In the genomic region with DNA sequence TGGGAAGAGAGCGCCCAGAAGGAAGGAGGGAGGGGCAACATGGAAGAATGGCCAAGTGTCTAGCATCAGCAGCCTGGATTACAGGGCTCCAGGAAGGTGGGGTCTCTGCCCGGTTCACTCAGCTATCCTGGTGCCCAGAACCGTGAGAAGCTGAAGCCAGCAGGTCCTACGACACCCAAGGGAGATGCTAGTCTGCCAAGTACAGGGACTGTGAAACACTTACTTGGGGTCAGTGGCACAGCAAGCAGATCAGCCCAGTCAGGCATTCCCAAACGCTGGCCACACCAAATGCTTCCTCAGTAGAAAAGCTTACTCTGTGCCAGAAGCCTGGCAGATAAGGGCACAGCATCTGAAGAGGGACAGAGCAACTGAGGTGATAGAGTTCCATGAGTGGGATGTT, we compare ENCODE assay signal across 18 mouse cellular contexts.
DNase-seq lines count a peak whose midpoint lies in the region; ATAC-seq and TF ChIP-seq lines count a peak whose summit lies in the region.
"Had no signal": no experiment of that assay in that cellular context is flagged by ENCODE, and none has a peak within 500 bp of the region (broad histone marks: within the 10 kb centered on the region; RNA-seq: fewer than 3 reads in every experiment).

No protein-coding gene starts in this region.

- no peaks in the 10 kb centered on the region for H3K9me3 ChIP-seq in hindbrain, postnatal 0 days (ENCODE audit: low read length)
- H3K9me3 ChIP-seq in hindbrain, embryonic 13.5 days: no peaks in the 10 kb centered on the region
- H3K9me3 ChIP-seq: embryonic facial prominence, embryonic 13.5 days; forebrain, embryonic 15.5 days; limb, embryonic 13.5 days; liver, embryonic 13.5 days; lung, embryonic 15.5 days; stomach, embryonic 15.5 days had no signal

- H3K36me3 ChIP-seq in hindbrain, postnatal 0 days (ENCODE audit: insufficient read depth, low read length): no peaks in the 10 kb centered on the region
- H3K36me3 ChIP-seq in hindbrain, embryonic 13.5 days: no peaks in the 10 kb centered on the region
- H3K36me3 ChIP-seq: embryonic facial prominence, embryonic 13.5 days; forebrain, embryonic 15.5 days; limb, embryonic 13.5 days; liver, embryonic 13.5 days; lung, embryonic 15.5 days; stomach, embryonic 15.5 days had no signal

- no peaks in the 10 kb centered on the region for H3K27me3 ChIP-seq in hindbrain, postnatal 0 days (ENCODE audit: insufficient read depth, low read length)
- H3K27me3 ChIP-seq in hindbrain, embryonic 13.5 days: no peaks in the 10 kb centered on the region
- H3K27me3 ChIP-seq: embryonic facial prominence, embryonic 13.5 days; forebrain, embryonic 15.5 days; limb, embryonic 13.5 days; liver, embryonic 13.5 days; lung, embryonic 15.5 days; stomach, embryonic 15.5 days had no signal

- WGBS in hindbrain, postnatal 0 days: 45% methylated on average over 5 of the region's 5 CpGs
- WGBS in hindbrain, embryonic 13.5 days: 67% methylated on average over 5 of the region's 5 CpGs

- intact Hi-C loops in gastrocnemius, postnatal 36 days (cut with DNase I): loop anchor here (10.0 kb wide), 1 partner anchor 246 kb away; no protein-coding TSS in a partner anchor

- H3K27ac ChIP-seq in hindbrain, postnatal 0 days: no peak overlapping the region
- H3K27ac ChIP-seq in hindbrain, embryonic 13.5 days: no peak overlapping the region
- H3K27ac ChIP-seq in brown adipose tissue, adult 24 weeks (replicated peaks; ENCODE audit: low read depth, low read length): peak overlapping the region; percentile 82
- H3K27ac ChIP-seq: embryonic facial prominence, embryonic 13.5 days; forebrain, embryonic 15.5 days; left cerebral cortex, adult 2 months; limb, embryonic 13.5 days; liver, embryonic 13.5 days; lung, embryonic 15.5 days; stomach, embryonic 15.5 days had no signal

- H3K9ac ChIP-seq in hindbrain, postnatal 0 days (replicated peaks; ENCODE audit: low read length): no peak overlapping the region
- no peak overlapping the region for H3K9ac ChIP-seq in hindbrain, embryonic 13.5 days
- H3K9ac ChIP-seq: embryonic facial prominence, embryonic 13.5 days; forebrain, embryonic 15.5 days; limb, embryonic 13.5 days; liver, embryonic 13.5 days; lung, embryonic 15.5 days; stomach, embryonic 15.5 days had no signal

- DNase-seq in gastrocnemius, adult 18-20 months (ENCODE audit: low spot score): peak; percentile 4
- DNase-seq in gastrocnemius, postnatal 36 days: no peak
- no peak for DNase-seq in hindbrain, postnatal 0 days (ENCODE audit: low spot score)
- DNase-seq in Muller cell, postnatal 12 days (ENCODE audit: inconsistent ontology term): peak; percentile 14
- DNase-seq in frontal cortex, postnatal 10 days (ENCODE audit: low spot score in 2 of 2): no peak
- DNase-seq: kidney, postnatal 14 days; liver, embryonic 13.5 days had no signal

- ATAC-seq in hindbrain, postnatal 0 days: peak; percentile 18; the same call in 1 of the 2 replicates
- ATAC-seq in hindbrain, embryonic 13.5 days (ENCODE audit: low FRiP score): no peak
- ATAC-seq: forebrain, embryonic 15.5 days; hindbrain, embryonic 16.5 days; intestine, postnatal 0 days had no signal

- H3K4me3 ChIP-seq in hindbrain, postnatal 0 days (ENCODE audit: low read length): no peak overlapping the region
- no peak overlapping the region for H3K4me3 ChIP-seq in hindbrain, embryonic 13.5 days
- H3K4me3 ChIP-seq in brown adipose tissue, adult 24 weeks (ENCODE audit: insufficient read depth, low read depth, low read length): no peak overlapping the region
- H3K4me3 ChIP-seq: embryonic facial prominence, embryonic 13.5 days; forebrain, embryonic 15.5 days; left cerebral cortex, adult 2 months; limb, embryonic 13.5 days; liver, embryonic 13.5 days; lung, embryonic 15.5 days; stomach, embryonic 15.5 days had no signal

- no peak overlapping the region for H3K4me2 ChIP-seq in hindbrain, postnatal 0 days (ENCODE audit: low read depth, low read length)
- no peak overlapping the region for H3K4me2 ChIP-seq in hindbrain, embryonic 13.5 days
- H3K4me2 ChIP-seq: embryonic facial prominence, embryonic 13.5 days; forebrain, embryonic 15.5 days; heart, embryonic 11.5 days; limb, embryonic 13.5 days; liver, embryonic 13.5 days; lung, embryonic 15.5 days; stomach, embryonic 15.5 days had no signal

- TF ChIP-seq CTCF in hindbrain, postnatal 0 days (IDR thresholded peaks at IDR 0.05; ENCODE audit: low read depth): no peak

- H3K4me1 ChIP-seq in hindbrain, postnatal 0 days (ENCODE audit: insufficient read depth, low read length): peaks cover 3% of the 10 kb centered on the region
- H3K4me1 ChIP-seq in hindbrain, embryonic 13.5 days (replicated peaks): peaks cover 66% of the 10 kb centered on the region
- peaks cover 5% of the 10 kb centered on the region; the same call in 1 of the 2 replicates for H3K4me1 ChIP-seq in brown adipose tissue, adult 24 weeks (ENCODE audit: control insufficient read depth, insufficient read depth, insufficient read length, low read length)
- H3K4me1 ChIP-seq: liver, embryonic 13.5 days had no signal

Comparison
In these comparisons a context has a peak if more than half of its experiments do, and no peak if none do; other contexts are left out.
1. DNase-seq: peak in gastrocnemius, adult 18-20 months (single experiment) and Muller cell, postnatal 12 days (single experiment); none in gastrocnemius, postnatal 36 days (0 of 2), hindbrain, postnatal 0 days (single experiment) and frontal cortex, postnatal 10 days (0 of 2).